Mouse (Mus musculus) limb, embryonic 13.5 days (tissue): ENCODE data around the gene Dnajc22. TPM values are rescaled to one million over a fixed set of nuclear protein-coding genes. Genes with fewer than 3 reads are reported as not detected.

ENCODE experiments used
- ATAC-seq: fragments of 200-750 bp; cut with Nextera tagmentation; 2 replicates; pipeline ENCODE4 v1.8.0; 2017; ENCODE audit warnings: low read depth, moderate number of reproducible peaks, moderate TSS enrichment; ENCODE audit not compliant: low FRiP score
- H3K27ac ChIP-seq: fragments of 300-500 bp; sonication (generic); 2 replicates; pipeline ENCODE4 v1.5.1; 2015; ENCODE audit warnings: inconsistent platforms, mild to moderate bottlenecking, moderate library complexity
- H3K27me3 ChIP-seq: fragments of 300-500 bp; sonication (generic); 2 replicates; pipeline ENCODE4 v1.6.1; 2015; ENCODE audit warnings: mild to moderate bottlenecking, inconsistent platforms
- H3K36me3 ChIP-seq: fragments of 300-500 bp; sonication (generic); 2 replicates; pipeline ENCODE4 v1.6.1; 2015; ENCODE audit warnings: inconsistent platforms, mild to moderate bottlenecking, moderate library complexity
- H3K4me1 ChIP-seq: fragments of 300-500 bp; sonication (generic); 2 replicates; pipeline ENCODE4 v1.6.1; 2015; ENCODE audit warnings: inconsistent platforms
- H3K4me2 ChIP-seq: fragments of 300-500 bp; sonication (generic); replicated peaks from 2 replicates; pipeline ENCODE4 v1.6.1; 2015; ENCODE audit warnings: inconsistent platforms, mild to moderate bottlenecking, moderate library complexity
- H3K4me3 ChIP-seq: fragments of 300-500 bp; sonication (generic); 2 replicates; pipeline ENCODE4 v1.5.1; 2015; ENCODE audit warnings: moderate library complexity, mild to moderate bottlenecking, inconsistent platforms
- H3K9ac ChIP-seq: fragments of 300-500 bp; sonication (generic); 2 replicates; pipeline ENCODE4 v1.6.1; 2015; ENCODE audit warnings: mild to moderate bottlenecking, inconsistent platforms
- H3K9me3 ChIP-seq: fragments of 300-500 bp; sonication (generic); 2 replicates; pipeline ENCODE4 v1.6.1; 2016; ENCODE audit warnings: inconsistent platforms
- WGBS: fragments of 180-500 bp; shearing (Covaris S2); methylation state at CpG from one replicate; pipeline ENCODE4 v1.1.7; 2015; 5-methylcytosine and 5-hydroxymethylcytosine counted together
- polyA plus RNA-seq: library from polyadenylated mRNA; unstranded; fragments of >200 nt; fragmentation: Nextera tagmentation; extraction: Ambion mirVana; gene quantifications from 2 replicates; pipeline ENCODE4 v1.2.1, GENCODE M21; 2015

Gene Dnajc22
- polyA plus RNA-seq, 1 experiment from 2014 or later: 0.83 TPM

DNA sequence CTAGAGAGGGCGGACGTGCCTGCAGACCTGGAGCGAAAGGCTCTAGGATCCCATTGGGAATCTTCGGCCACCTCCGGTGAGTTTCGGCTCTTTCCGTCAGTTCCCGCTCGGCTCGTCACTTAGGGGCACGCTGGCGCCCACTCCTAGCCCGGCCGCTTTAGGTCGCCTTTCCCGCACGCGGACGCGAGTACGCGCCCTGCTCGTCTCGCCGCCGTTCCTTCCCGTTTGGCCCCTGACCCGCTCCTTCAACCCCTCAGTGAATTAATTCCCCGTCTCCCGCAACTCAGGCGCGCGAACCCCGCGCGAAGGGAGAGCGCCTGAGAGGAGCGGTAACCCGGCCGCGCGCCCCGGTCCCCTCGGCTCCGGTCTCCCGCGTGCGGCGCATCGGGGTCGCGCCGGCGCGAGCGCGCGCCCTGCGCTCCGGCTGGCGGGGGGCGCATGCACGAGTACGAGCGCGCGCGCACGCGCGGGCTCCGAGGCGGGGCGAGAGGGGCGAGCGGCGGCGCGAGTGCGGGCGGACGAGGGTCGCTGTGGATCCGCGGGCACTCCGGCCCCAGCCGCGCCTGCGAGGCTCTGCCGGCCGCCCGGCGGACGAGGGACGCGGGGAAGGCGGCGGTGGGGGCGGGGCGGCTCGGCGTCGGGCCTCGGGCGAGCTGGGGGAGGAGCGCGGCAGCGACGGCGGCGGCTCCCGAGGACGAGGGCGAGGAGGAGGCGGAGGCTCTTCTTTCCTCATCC lies 33.3 kb downstream of the Dnajc22 start:
- peak overlapping the region; percentile 92 for H3K9ac ChIP-seq
- H3K4me2 ChIP-seq: peak overlapping the region; percentile 77
- ATAC-seq: peak; percentile 87
- H3K4me1 ChIP-seq: peaks cover 33% of the 10 kb centered on the region
- WGBS: under 1% methylated on average over 112 of the region's 115 CpGs
- peaks cover 3% of the 10 kb centered on the region; the same call in 1 of the 2 replicates for H3K27me3 ChIP-seq
- H3K4me3 ChIP-seq: peak overlapping the region; percentile 71
- no peaks in the 10 kb centered on the region for H3K36me3 ChIP-seq
- H3K9me3 ChIP-seq: no peaks in the 10 kb centered on the region
- H3K27ac ChIP-seq: peak overlapping the region; percentile 94

DNA sequence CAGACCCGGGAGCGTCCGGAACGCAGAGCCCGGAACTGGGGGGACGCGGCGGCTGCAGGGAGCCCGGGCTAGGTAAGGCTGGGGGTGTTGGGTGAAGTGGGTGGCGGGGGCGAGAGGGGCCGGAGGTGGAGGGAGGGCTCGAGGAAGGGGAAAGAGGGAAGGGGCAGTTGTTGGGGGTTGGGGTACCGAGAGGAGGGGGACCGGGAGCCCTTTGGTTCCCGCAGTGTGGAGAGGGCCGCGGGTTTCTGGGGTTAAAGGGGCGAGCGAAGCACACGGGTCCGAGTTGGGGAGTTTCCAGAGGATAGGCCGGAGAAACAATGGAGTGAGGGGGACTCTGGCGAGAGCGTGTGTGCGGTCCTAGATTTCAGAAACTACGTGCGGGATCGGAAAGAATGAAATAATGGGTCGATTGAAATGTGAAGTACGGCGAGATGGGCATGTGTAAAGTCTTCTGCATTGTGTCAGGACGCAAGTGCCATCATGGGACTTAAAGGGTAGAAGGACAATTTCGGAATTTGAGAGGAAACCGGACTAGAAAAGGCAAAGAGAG lies 33.9 kb downstream of the Dnajc22 start:
- ATAC-seq: peak; percentile 52

DNA sequence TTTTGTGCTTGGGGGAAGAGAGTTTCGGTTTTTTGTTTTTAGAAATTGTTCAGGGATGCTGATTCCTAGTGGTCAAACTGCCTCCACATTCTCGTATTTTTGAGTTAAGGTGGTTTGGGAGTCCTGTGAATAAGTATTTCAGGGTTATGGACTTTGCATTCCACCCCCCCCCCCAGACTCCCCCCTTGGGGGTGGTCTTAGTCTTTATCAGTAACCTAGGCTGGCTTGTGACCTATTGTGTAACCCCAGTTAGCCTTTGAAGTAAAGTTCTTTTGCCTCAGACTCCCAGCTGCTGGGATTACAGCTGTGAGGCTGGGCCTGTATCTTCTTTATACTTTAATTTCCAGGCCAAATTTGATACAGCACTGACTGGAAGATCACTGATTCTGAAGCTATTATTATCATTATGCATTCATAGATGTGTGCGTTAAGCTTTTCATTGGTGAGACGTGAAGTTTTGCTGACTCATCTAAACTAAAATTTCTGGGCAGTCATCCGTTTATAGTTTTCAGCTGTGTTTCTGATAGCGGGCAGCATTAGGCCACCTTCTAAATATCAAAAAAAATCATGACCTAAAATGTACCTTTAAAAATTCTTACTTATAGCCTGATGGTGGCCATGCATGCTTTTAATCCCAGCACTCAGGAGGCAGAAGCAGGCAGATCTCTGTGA lies 35.0 kb downstream of the Dnajc22 start:
- H3K9ac ChIP-seq: peak overlapping the region; percentile 92
- peaks cover 37% of the 10 kb centered on the region for H3K4me1 ChIP-seq
- no peaks in the 10 kb centered on the region for H3K27me3 ChIP-seq
- no peaks in the 10 kb centered on the region for H3K36me3 ChIP-seq
- peak overlapping the region; percentile 71 for H3K4me3 ChIP-seq
- no peak overlapping the region for H3K27ac ChIP-seq
- H3K9me3 ChIP-seq: no peaks in the 10 kb centered on the region
- WGBS: 71% methylated on average over 6 of the region's 6 CpGs
- ATAC-seq: no peak
- peak overlapping the region; percentile 77 for H3K4me2 ChIP-seq

More for the DNA sequence above, 33.9 kb downstream of the Dnajc22 start:
- Histone ChIP-seq H3K27ac (peak overlapping the region; percentile 94), H3K36me3 (no peaks in the 10 kb centered on the region), H3K4me2 (peak overlapping the region; percentile 77), H3K27me3 (no peaks in the 10 kb centered on the region), H3K9ac (peak overlapping the region; percentile 92), H3K9me3 (no peaks in the 10 kb centered on the region), H3K4me3 (peak overlapping the region; percentile 71), H3K4me1 (peaks cover 37% of the 10 kb centered on the region)
- WGBS: under 1% methylated on average over 35 of the region's 35 CpGs

DNA sequence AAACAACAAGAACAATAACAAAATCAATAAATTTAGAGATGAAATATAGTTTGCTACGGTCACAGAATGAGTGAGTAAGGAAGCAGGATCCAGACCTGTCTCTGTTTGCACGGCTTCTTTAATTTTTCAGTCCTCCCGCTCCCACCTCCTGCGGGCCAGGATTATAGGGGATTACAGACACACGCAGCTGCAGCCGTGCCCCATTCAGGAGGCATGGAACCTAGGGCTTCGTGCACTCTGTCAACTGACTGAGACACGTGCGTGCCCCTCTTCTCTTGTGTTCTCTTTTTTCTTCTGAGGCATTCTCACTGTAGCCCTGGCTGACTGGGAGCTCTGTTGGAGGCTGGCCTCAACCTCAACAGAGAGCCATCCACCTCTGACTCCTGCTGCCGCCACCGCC lies 36.5 kb downstream of the Dnajc22 start:
- 0 out of 2 replicates have a peak overlapping the region, but pooled peaks have one; percentile 43 for H3K9ac ChIP-seq
- 51% methylated on average over 11 of the region's 11 CpGs for WGBS
- no peaks in the 10 kb centered on the region for H3K9me3 ChIP-seq
- H3K27ac ChIP-seq: peak overlapping the region; percentile 58
- H3K4me1 ChIP-seq: peaks cover 37% of the 10 kb centered on the region
- H3K27me3 ChIP-seq: no peaks in the 10 kb centered on the region
- 0 out of 2 replicates have a peak overlapping the region, but pooled peaks have one; percentile 7 for H3K4me3 ChIP-seq
- ATAC-seq: no peak
- H3K4me2 ChIP-seq: peak overlapping the region; percentile 21; the same call in 1 of the 2 replicates
- no peaks in the 10 kb centered on the region for H3K36me3 ChIP-seq

DNA sequence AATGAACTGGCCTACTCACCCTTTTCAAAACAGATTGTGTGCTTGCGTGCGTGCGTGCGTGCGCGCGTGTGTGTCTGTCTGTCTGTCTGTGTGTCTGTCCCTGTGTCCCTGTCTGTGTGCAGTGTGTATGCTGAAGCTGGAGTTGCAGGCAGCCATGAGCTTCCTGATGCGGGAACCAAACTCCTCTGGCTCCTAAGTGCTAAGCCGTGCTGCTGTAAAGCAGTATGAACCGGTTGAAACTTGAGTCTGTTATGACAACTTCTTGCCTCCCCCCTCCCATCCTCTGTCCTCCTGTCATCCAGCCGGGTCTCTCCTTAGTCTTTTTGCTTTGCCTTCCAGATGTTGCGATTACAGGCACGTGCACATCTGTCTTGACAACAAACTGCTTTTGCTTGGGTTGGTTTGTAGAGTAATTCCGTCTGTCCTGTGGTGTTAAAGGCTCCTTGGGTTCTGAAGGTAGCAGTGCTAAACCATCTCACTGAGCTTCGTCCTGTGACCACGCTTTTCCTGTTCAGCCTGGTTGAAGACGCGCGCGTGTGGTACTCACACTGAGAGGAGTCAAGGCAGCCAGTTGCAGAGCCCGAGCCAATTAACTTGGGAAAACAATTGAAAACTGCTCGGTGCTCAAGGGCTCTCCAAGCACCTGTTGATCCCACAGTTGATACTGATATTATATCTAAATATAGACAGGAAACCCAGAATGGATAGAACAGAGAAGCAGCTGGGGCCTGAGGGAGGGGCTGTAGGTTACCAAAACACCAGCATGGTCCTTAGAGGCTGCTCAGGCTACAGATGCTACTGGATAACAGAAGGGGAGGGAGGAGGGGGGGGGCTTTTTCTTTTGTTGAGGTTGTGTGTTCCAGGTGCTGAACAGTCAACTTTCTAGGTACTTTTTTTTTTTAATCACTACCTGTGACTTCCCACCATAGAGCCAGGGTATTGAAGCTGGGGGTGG lies 37.3 kb downstream of the Dnajc22 start:
- 57% methylated on average over 22 of the region's 22 CpGs for WGBS
- no peak overlapping the region for H3K4me3 ChIP-seq
- peak overlapping the region; percentile 21; the same call in 1 of the 2 replicates for H3K4me2 ChIP-seq
- no peaks in the 10 kb centered on the region for H3K9me3 ChIP-seq
- H3K36me3 ChIP-seq: no peaks in the 10 kb centered on the region
- H3K27ac ChIP-seq: peak overlapping the region; percentile 58
- peak; percentile 26; the same call in 1 of the 2 replicates for ATAC-seq
- no peaks in the 10 kb centered on the region for H3K27me3 ChIP-seq
- peak overlapping the region; percentile 43; the same call in 1 of the 2 replicates for H3K9ac ChIP-seq
- H3K4me1 ChIP-seq: peaks cover 36% of the 10 kb centered on the region

DNA sequence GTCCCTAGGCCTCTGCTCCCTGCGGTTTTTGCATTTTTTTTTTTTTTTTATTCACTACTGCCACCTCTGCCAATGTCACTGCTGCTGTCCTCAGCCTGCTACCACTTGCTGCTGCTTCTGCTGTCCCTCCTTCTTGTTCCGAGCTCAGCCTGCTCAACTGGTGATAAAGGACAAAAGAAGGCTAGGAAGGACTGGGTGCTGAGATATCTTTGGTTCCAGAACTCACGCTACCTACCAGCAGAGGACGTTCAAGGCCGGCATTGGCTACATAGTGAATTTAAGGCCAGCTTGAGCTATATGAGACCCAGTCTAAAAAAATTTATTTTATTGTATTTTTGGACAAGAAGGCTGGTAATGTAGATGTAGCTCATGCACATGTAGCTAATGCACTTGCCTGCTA lies 45.4 kb downstream of the Dnajc22 start:
- WGBS: 89% methylated on average over 5 of the region's 5 CpGs
- peaks cover 24% of the 10 kb centered on the region for H3K36me3 ChIP-seq
- no peak overlapping the region for H3K4me2 ChIP-seq
- H3K27ac ChIP-seq: no peak overlapping the region
- H3K27me3 ChIP-seq: no peaks in the 10 kb centered on the region
- no peaks in the 10 kb centered on the region for H3K4me1 ChIP-seq
- peaks cover 6% of the 10 kb centered on the region for H3K9me3 ChIP-seq
- ATAC-seq: no peak
- no peak overlapping the region for H3K4me3 ChIP-seq
- no peak overlapping the region for H3K9ac ChIP-seq

DNA sequence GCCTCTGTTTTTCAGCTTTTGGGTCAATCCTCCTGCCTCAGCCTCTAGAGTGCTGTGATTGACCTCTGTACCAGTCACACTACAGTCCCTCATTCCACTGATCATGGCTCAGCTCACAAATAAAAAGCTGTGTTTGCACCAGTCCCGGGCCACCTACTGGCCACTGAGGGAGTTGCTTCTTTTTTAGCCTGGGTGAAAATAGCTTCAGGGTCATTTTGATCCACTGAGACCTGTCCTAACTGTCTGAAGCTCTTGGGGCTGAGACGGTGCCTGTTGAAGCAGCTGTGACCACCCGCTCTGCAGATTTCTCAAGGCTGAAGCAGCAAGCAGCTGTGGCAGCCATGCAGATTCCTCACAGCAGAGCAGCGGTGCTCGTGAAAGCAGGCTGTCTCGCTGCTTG lies 46.7 kb downstream of the Dnajc22 start:
- no peak overlapping the region for H3K27ac ChIP-seq
- H3K4me3 ChIP-seq: no peak overlapping the region
- H3K4me1 ChIP-seq: no peaks in the 10 kb centered on the region
- no peaks in the 10 kb centered on the region for H3K27me3 ChIP-seq
- peaks cover 6% of the 10 kb centered on the region for H3K9me3 ChIP-seq
- no peak overlapping the region for H3K9ac ChIP-seq
- ATAC-seq: 0 out of 2 replicates have a peak, but pooled peaks have one; percentile 11
- 64% methylated on average over 6 of the region's 6 CpGs for WGBS
- H3K36me3 ChIP-seq: peaks cover 24% of the 10 kb centered on the region
- no peak overlapping the region for H3K4me2 ChIP-seq

DNA sequence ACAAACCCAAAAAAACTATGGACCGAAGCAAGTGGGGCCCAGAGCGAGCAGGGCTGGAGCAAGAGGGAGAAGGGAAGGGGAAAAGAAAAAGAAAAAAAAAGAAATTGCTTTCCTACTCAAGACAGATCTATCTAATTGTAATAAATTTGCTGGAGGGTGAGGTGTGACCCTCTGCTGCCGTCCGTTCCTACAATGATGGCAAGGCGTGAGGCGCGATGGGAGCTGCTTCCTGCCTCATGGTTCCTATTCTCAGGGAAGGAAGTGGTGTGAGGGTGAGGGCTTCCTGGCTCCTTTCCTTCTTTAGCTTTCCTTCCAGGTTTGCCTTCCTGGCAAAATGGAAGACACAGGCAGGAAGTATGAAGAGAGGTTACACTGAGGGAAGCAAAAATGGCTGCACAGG lies 57.5 kb downstream of the Dnajc22 start:
- Histone ChIP-seq H3K9ac (no peak overlapping the region), H3K4me3 (no peak overlapping the region), H3K4me1 (no peaks in the 10 kb centered on the region), H3K27ac (no peak overlapping the region), H3K4me2 (no peak overlapping the region), H3K9me3 (no peaks in the 10 kb centered on the region), H3K36me3 (peaks cover 80% of the 10 kb centered on the region), H3K27me3 (no peaks in the 10 kb centered on the region)
- no peak for ATAC-seq
- 94% methylated on average over 7 of the region's 7 CpGs for WGBS

DNA sequence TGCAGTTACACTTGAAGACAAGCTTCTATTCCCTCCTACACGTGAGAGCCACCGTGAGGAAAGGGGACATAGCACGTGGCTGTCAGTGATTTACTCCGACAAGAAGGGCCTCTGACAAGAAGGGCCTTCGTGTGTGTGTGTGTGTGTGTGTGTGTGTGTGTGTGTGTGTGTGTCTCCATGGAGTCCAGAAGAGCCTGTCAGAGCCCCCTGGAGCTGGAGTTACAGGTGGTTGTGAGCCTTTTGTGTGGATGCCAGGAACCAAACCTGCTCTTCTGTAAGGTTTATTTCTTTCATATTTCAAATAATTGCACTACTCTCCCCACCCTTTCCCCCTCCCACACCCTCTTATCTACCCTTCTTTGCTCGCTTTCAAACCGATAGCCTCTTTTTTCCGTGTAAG lies 58.4 kb downstream of the Dnajc22 start:
- H3K27ac ChIP-seq: no peak overlapping the region
- H3K9me3 ChIP-seq: no peaks in the 10 kb centered on the region
- no peaks in the 10 kb centered on the region for H3K27me3 ChIP-seq
- H3K36me3 ChIP-seq: peaks cover 72% of the 10 kb centered on the region
- no peak for ATAC-seq
- no peak overlapping the region for H3K4me2 ChIP-seq
- 79% methylated on average over 8 of the region's 8 CpGs for WGBS
- no peaks in the 10 kb centered on the region for H3K4me1 ChIP-seq
- H3K9ac ChIP-seq: no peak overlapping the region
- H3K4me3 ChIP-seq: no peak overlapping the region

DNA sequence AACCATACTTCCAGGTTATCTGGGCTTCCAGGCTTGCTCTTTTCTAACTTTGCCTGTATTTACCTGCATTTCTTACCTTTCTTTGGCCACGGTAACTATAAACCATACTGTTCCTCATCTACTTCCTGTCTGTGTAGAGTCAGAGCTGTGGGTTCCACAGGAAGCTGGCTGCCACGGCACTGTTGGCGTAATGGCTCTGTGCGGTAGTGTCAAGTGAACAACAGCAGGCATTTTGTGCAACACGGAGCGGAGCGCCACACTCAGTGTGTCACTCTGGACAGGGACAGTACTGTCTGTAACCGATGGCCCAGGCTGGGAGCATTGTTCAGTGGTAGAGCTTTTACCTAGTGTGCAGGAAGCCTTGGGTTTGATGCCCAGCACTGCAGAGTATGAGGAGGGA lies 60.5 kb downstream of the Dnajc22 start:
- no peak overlapping the region for H3K9ac ChIP-seq
- no peak overlapping the region for H3K4me2 ChIP-seq
- peaks cover 53% of the 10 kb centered on the region for H3K36me3 ChIP-seq
- no peaks in the 10 kb centered on the region for H3K9me3 ChIP-seq
- no peaks in the 10 kb centered on the region for H3K27me3 ChIP-seq
- WGBS: 93% methylated on average over 8 of the region's 8 CpGs
- H3K4me1 ChIP-seq: no peaks in the 10 kb centered on the region
- H3K27ac ChIP-seq: no peak overlapping the region
- no peak overlapping the region for H3K4me3 ChIP-seq
- no peak for ATAC-seq
